Mouse (Mus musculus) gastrocnemius, adult 18-20 months (tissue): ENCODE data around the gene Gm10135. TPM values are rescaled to one million over a fixed set of nuclear protein-coding genes. Genes with fewer than 3 reads are reported as not detected.
"Not testable (repeated sequence)": the region's sequence is repeated elsewhere in the genome, so short reads cannot be mapped to it uniquely, and the experiment has no call there.

Experiments used
- DNase-seq: peaks from one replicate; pipeline ENCODE4 v3.0.0; 2021; ENCODE audit warnings: low spot score
- long read RNA-seq, 2 experiments: library from polyadenylated mRNA; stranded (forward); transcript quantifications; one replicate each; pipeline ENCODE4 v2.0.0; 2021
- total RNA-seq, 2 experiments: library from RNA; stranded (reverse); gene quantifications; 2 replicates each; pipeline ENCODE4 v1.2.3; 2021

Gm10135 gene
- not detected for total RNA-seq
- long read RNA-seq, experiment 1 = 0 reads
- long read RNA-seq, experiment 2 = 0 reads

- no peak for DNase-seq
These were observed at the start of gene Gm10135 for GRCm38 (mm10) chr5:72974602-72975001. Gene Gm10135 (minus strand): TSS chr5:72974702.

- DNase-seq = no peak
These were observed 49.3 kb upstream of the Gm10135 start for GRCm38 (mm10) chr5:73023801-73024200.

DNA sequence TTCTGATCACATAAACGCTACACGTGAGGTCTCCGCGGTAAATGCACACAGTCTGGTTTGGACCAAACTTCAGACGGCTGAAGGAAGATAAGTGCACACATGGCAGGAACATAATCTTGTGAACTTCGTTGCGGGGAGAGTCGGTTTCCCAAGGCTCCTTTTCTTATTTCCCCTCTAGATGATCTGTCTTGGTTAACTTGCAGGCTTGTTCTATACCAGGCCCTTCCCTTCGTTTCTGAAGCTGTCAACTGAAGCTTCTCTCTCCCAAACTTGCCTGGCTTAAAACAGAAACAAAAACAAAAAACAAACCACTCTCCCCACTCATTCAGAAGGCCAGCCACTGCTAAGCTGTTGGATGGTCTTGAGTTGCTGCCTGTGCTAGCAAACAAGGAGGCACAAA is 40.2 kb upstream of the Gm10135 start:
- no peak for DNase-seq

- DNase-seq = not testable (repeated sequence)
These were observed 39.2 kb upstream of the Gm10135 start for GRCm38 (mm10) chr5:73013611-73014287.

DNA sequence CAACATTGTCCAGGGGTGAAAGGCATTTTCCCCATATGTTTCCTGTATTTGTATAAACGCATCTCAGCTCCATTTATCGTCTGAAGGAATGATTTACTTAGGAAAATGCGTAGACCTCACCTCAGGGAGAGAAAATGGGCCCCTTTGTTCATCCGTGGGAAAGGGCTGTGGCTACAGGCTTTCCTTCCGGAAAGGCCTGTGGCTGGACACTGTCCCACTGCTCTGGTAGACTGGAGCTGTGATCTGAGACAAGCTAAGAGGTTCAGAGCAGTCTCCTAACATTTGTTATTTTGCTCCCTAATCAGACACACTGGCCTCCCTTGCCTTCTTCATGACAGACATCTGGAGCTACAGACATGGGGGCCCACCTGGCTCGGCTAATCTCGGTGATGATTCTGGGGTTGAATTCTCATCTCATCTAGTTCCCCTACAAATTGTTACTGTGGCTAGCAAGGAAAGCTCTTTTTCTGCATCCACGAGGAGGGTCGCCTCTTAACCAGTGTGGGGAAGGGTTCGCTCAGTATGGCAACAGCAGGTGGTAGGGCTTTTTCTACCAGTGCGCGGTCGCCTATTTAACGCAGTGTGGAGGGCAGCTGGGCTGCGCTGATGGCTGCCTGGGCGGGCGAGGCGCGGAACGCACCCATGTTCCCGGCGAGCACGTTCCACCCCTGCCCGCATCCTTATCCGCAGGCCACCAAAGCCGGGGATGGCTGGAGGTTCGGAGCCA is 38.5 kb upstream of the Gm10135 start:
- DNase-seq = not testable (repeated sequence)

DNA sequence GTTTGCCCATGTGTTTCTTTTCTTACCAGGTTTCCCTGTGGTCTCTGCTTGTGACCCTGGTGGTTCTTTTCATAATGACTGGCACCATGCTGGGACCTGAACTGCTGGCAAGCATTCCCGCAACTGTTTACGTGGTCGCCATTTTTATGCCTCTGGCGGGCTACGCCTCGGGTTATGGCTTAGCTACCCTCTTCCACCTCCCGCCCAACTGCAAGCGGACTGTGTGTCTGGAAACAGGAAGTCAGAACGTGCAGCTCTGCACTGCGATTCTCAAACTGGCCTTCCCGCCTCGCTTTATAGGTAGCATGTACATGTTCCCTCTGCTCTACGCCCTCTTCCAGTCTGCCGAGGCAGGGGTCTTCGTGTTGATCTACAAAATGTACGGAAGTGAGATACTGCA is 37.3 kb upstream of the Gm10135 start:
- DNase-seq = not testable (repeated sequence)

DNA sequence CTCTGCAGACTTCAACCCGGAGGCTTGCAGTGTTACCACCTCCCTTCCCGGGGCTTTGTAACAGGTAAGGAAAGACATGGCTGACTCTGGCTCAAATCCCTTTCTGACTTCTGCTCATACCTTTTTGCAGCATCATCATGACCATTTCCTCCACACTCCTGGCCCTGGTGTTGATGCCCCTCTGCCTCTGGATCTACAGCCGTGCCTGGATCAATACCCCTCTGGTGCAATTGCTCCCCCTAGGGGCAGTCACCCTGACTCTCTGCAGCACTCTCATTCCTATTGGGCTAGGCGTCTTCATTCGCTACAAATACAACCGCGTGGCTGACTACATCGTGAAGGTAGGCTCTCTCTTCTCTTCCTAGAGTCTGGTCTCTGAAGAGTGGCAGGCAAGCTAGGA is 33.7 kb upstream of the Gm10135 start:
- peak; percentile 9 for DNase-seq

GRCm38 (mm10) chr5:73007582-73007959 is 33.1 kb upstream of the Gm10135 start:
- DNase-seq = no peak

GRCm38 (mm10) chr5:73006784-73007581 is 32.5 kb upstream of the Gm10135 start, which contains the start of gene Slc10a4:
Gene Slc10a4 (plus strand): TSS chr5:73006883.
- DNase-seq = no peak

DNA sequence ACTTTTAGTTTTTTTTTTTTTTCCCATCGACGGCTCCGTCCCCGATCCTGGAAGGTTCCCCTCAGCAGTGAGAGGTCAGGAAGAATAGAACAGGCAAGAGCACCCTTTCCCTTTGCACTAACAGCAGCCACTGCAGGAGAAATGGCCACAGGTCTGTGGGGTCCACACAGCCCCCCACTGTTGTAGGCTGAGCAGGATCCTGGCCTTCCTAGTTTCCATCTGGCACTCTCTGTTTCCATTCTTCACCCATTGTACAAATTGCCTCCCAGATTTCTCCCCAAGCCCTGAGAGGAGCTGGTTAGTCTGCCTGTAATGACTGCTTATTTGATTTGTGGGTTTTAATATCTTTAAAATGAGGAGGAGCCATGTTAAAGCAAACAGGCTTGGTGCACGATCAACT is 29.5 kb upstream of the Gm10135 start:
- DNase-seq = no peak

- not testable (repeated sequence) for DNase-seq
These were observed 24.0 kb upstream of the Gm10135 start for GRCm38 (mm10) chr5:72998546-72998945.

DNA sequence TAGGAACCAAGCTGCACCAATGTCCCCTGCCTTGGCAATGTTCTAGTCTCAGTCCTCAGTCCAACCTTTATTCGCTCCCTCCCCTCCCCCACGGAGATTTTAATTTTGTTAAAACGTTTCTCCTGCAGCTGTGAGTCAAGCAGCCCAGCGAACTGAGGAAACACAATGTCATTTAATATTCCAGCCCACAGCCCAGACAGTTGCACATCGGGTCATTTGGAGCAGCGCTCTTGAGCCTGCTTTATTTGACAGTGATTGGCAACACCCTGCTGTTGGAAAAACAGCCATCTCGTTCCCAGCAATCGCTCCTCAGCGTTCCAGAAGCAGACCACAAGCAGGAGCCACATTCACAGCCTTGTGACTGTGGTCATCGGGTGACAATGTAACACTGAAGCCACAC is 20.9 kb upstream of the Gm10135 start:
- DNase-seq = no peak

DNA sequence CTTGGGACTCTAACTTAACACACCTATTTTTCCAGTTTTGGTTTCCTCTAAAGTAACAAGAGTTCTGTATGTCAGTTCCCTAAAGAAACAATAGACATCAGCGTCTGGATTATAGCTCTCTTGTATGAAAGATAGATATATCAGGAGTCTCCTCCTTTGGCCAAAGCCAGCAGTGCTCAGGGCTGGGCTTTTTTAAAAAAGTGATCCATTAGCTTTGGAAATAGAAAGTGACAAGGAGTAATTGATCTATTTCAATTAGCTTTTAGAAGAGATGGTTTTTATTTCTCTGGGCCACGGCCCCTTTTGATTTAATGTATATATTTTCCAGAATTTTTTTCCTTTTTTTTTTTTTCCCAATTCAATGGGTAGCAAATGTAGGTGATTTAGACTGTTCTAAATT is 20.4 kb upstream of the Gm10135 start:
- no peak for DNase-seq

GRCm38 (mm10) chr5:72994424-72994823 is 19.9 kb upstream of the Gm10135 start:
- no peak for DNase-seq

DNA sequence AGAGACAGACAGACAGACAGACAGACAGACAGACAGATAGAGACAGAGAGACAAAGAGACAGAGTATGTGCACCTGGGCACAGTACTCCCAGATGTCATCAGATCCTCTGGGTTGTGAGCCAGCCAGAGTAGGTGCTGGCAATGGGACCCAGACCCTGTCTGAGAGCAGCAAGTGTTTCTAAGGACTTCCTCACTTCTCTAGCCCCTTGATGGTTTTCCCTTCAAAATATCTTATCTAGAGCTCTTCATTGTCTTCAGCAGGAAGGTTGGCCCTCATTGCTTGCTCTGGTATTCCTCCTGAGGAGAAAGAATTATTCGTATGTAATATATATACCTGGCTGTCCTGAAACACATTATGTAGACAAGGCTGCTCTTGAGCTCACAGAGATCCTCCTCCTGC is 18.0 kb upstream of the Gm10135 start:
- DNase-seq = no peak

- DNase-seq = no peak
These were observed 15.3 kb upstream of the Gm10135 start for GRCm38 (mm10) chr5:72989756-72990155.

DNA sequence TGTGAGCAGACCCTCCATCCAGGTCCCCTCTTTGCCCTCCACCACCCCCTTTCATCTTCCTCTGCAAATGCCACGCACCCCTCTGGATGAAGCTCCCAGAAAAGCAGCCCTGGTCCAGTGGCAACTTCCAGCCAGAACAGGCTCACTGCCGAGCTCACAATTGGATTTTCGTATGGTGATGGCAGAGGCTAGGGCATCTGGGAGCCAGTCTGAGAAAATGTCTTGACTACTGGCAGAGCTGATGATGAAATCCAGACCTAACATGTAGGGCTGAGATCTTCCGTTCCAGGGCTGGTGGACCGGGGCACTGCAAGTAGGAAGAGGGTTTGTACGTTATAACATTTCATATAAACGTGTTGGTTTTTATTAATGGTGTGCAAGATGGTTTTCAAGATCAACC is 13.3 kb upstream of the Gm10135 start:
- DNase-seq = no peak

DNA sequence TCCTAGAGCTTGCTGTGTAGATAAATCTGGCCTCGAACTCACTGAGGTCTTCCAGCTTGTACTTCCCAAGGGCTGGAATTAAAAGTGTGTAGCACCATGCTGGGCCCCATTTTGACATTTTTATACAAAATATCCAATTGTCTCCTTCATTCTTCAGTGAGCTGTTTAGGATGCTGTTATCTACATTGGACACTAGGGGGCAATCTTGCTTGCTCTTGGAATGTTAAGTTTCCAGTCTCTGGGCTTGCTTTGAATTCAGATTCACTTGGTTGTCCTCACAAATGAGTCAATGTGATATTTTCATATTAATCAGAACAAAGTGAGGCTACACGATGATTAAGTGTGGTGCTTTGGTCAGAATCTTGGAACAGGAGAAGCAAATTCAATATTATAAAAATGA is 9.6 kb upstream of the Gm10135 start:
- peak; percentile 32 for DNase-seq

GRCm38 (mm10) chr5:72976539-72976938 is 2.0 kb upstream of the Gm10135 start:
- DNase-seq = no peak

DNA sequence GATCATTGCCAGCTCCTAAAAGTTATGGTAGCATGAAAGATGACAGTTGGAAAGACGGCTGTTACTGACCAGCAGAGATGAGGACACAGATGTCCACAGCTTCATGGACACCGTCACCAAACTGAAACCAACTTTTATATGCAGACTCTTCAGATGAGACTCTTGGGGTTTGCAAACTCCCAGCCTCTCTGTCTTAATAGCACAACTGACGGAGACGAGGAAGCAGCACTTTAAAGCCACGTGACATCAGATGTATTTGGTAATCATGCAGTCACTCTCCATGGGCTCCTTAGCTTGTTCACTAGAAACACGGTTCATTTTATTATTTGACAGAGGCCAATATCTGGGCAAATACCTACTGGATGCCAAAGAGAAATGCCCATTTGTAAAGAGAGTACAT is 1.5 kb upstream of the Gm10135 start:
- DNase-seq = no peak

- no peak for DNase-seq
These were observed 1.6 kb downstream of the Gm10135 start for GRCm38 (mm10) chr5:72972934-72973333.

DNA sequence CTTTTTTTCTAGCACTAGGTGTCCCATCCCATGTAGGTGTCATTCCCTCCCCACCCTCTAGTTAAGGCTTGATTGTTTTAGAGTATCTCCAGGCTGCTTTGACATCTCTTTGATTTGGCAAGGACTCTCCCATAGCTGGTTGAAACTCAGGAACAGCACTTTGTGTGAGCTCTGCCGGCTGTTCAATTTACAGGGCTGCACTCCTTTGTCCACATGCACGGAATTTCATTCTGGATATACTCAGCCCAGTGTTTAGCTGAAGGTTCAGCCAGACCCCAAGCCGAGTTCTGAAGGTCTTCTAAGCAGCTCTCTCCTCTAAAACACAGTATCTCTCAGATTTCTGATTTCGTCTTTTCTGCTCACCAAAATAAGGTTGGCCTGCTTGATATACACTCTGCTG is 2.1 kb downstream of the Gm10135 start:
- DNase-seq = no peak
